Mouse (Mus musculus) gastrocnemius, postnatal 14 days (tissue): ENCODE measurements around the gene 1700020N15Rik. TPM values are rescaled to one million over a fixed set of nuclear protein-coding genes. Genes with fewer than 3 reads are reported as not detected.
"Not testable (repeated sequence)": the region's sequence is repeated elsewhere in the genome, so short reads cannot be mapped to it uniquely, and the experiment has no call there.

Experiments used
- DNase-seq: peaks from one replicate; pipeline ENCODE4 v3.0.0; 2021; ENCODE audit warnings: mixed read lengths
- intact Hi-C: fragments of 180-260 bp; cut with DNase I; formaldehyde crosslinking; loops from one replicate; pipeline ENCODE4 v1.15.1; 2025; ENCODE audit warnings: low total_unique reads
- long read RNA-seq, 2 experiments: library from polyadenylated mRNA; stranded (forward); transcript quantifications; one replicate each; pipeline ENCODE4 v2.0.0; 2021
- total RNA-seq, 2 experiments: library from RNA; stranded (reverse); gene quantifications; 2 replicates each; pipeline ENCODE4 v1.2.3; 2021

The 1700020N15Rik gene
- total RNA-seq: not detected
- long read RNA-seq, experiment 1: 0 reads
- long read RNA-seq, experiment 2: 0 reads

GRCm38 (mm10) chrX:69945000-69945399, at the start of gene 1700020N15Rik:
Gene 1700020N15Rik (plus strand): TSS chrX:69945300.
- not testable (repeated sequence) for DNase-seq

GRCm38 (mm10) chrX:69976790-69977579, 31.9 kb downstream of the 1700020N15Rik start:
- DNase-seq: no peak
- intact Hi-C loops: no loop called here

More at GRCm38 (mm10) chrX:69945000-69945399, at the start of gene 1700020N15Rik:
- intact Hi-C loops: not testable (repeated sequence)
